Comparison of ENCODE assay signal across 8 mouse cellular contexts in the genomic region with DNA sequence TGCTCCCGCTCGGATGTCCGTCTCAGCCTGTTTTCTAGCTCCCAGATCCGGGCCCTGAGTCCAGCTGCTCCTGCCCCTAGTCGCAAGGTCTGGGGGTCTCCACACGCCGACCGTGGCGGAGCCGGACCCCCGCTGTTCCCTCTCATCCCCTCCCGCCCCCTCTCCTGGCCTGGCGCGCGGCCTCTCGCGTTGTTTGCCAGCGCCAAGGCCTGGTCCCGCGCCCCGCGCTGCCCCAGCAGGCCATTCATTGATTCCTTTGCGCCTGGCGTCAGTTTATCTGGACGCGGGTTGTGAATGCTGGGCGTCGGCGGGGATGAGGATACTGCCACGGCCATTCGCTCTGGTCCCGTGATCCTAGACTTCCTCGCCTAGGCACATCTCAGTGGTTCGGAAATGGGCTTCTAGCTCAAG. TPM values are rescaled to one million over a fixed set of nuclear protein-coding genes. Genes with fewer than 3 reads are reported as not detected.
DNase-seq lines count a peak whose midpoint lies in the region; ATAC-seq and TF ChIP-seq lines count a peak whose summit lies in the region.

No protein-coding gene starts in this region.

- H3K36me3 ChIP-seq in forebrain, embryonic 13.5 days (ENCODE audit: poor library complexity, severe bottlenecking): peaks cover 7% of the 10 kb centered on the region; the same call in 1 of the 2 replicates
- no peaks in the 10 kb centered on the region for H3K36me3 ChIP-seq in kidney, postnatal 0 days (ENCODE audit: insufficient read depth, low read length)
- H3K36me3 ChIP-seq in stomach, embryonic 15.5 days: no peaks in the 10 kb centered on the region

- peak overlapping the region; percentile 79 for H3K4me3 ChIP-seq in cerebellum, adult 2 months (replicated peaks; ENCODE audit: insufficient read depth, low read depth, low read length)
- peak overlapping the region; percentile 82 for H3K4me3 ChIP-seq in forebrain, embryonic 13.5 days
- peak overlapping the region; percentile 75 for H3K4me3 ChIP-seq in kidney, postnatal 0 days (replicated peaks; ENCODE audit: low read depth, low read length)
- H3K4me3 ChIP-seq in stomach, embryonic 15.5 days (replicated peaks): peak overlapping the region; percentile 81

- peak overlapping the region; percentile 95 for H3K9ac ChIP-seq in forebrain, embryonic 13.5 days
- peak overlapping the region; percentile 85 for H3K9ac ChIP-seq in kidney, postnatal 0 days (ENCODE audit: low read depth, low read length)
- H3K9ac ChIP-seq in stomach, embryonic 15.5 days: peak overlapping the region; percentile 90

- no peak for TF ChIP-seq POLR2A in cerebellum, adult 2 months (IDR thresholded peaks at IDR 0.05; ENCODE audit: borderline replicate concordance, insufficient read depth, low read length)

- H3K4me1 ChIP-seq in cerebellum, adult 2 months (ENCODE audit: control insufficient read depth, insufficient read depth, low read length): no peaks in the 10 kb centered on the region
- H3K4me1 ChIP-seq in forebrain, embryonic 13.5 days: peaks cover 36% of the 10 kb centered on the region
- H3K4me1 ChIP-seq in kidney, postnatal 0 days (replicated peaks; ENCODE audit: insufficient read depth, low read length): no peaks in the 10 kb centered on the region; the same call in 1 of the 2 replicates
- H3K4me1 ChIP-seq in stomach, embryonic 15.5 days: peaks cover 17% of the 10 kb centered on the region

- H3K4me2 ChIP-seq in forebrain, embryonic 13.5 days: peak overlapping the region; percentile 73
- peak overlapping the region; percentile 80 for H3K4me2 ChIP-seq in kidney, postnatal 0 days (ENCODE audit: low read length)
- H3K4me2 ChIP-seq in stomach, embryonic 15.5 days: peak overlapping the region; percentile 62

- no peak for DNase-seq in cerebellum, adult 2 months
- no peak for DNase-seq in cerebellum, adult 8-10 months
- peak; percentile 23 for DNase-seq in urinary bladder, postnatal 10 days (ENCODE audit: low spot score)
- DNase-seq in urinary bladder, adult 2 months (ENCODE audit: low spot score): no peak
- DNase-seq in kidney, postnatal 0 days (ENCODE audit: low spot score): peak; percentile 71

- ATAC-seq in forebrain, embryonic 13.5 days: no peak
- peak; percentile 42 for ATAC-seq in kidney, postnatal 0 days (replicated peaks; ENCODE audit: low FRiP score, low read depth)
- ATAC-seq in megakaryocyte progenitor cell, adult 5-6 weeks (replicated peaks; ENCODE audit: poor library complexity): peak; percentile 32
- peak; percentile 2; the same call in 1 of the 2 replicates for ATAC-seq in stomach, embryonic 15.5 days (ENCODE audit: insufficient read depth, low FRiP score, low read depth)

- H3K27ac ChIP-seq in cerebellum, adult 2 months (ENCODE audit: insufficient read depth, low read length): peak overlapping the region; percentile 3; the same call in 1 of the 2 replicates
- H3K27ac ChIP-seq in forebrain, embryonic 13.5 days: peak overlapping the region; percentile 86
- peak overlapping the region; percentile 95 for H3K27ac ChIP-seq in kidney, postnatal 0 days
- peak overlapping the region; percentile 94 for H3K27ac ChIP-seq in stomach, embryonic 15.5 days

- no peak for TF ChIP-seq CTCF in cerebellum, adult 2 months (IDR thresholded peaks at IDR 0.05; ENCODE audit: borderline replicate concordance, insufficient read depth, low read depth, low read length)
- no peak for TF ChIP-seq CTCF in kidney, postnatal 0 days (IDR thresholded peaks at IDR 0.05; ENCODE audit: low read depth)

- no peaks in the 10 kb centered on the region for H3K9me3 ChIP-seq in forebrain, embryonic 13.5 days (replicated peaks)
- no peaks in the 10 kb centered on the region for H3K9me3 ChIP-seq in kidney, postnatal 0 days (replicated peaks; ENCODE audit: low read length)
- H3K9me3 ChIP-seq in stomach, embryonic 15.5 days: no peaks in the 10 kb centered on the region

- WGBS in cerebellum, adult 2 months: under 1% methylated on average over 34 of the region's 34 CpGs
- WGBS in forebrain, embryonic 13.5 days: under 1% methylated on average over 34 of the region's 34 CpGs
- under 1% methylated on average over 33 of the region's 34 CpGs for WGBS in kidney, postnatal 0 days
- 0% methylated on average over 34 of the region's 34 CpGs for WGBS in stomach, embryonic 15.5 days

- H3K27me3 ChIP-seq in cerebellum, adult 2 months (ENCODE audit: control insufficient read depth, insufficient read depth, low read length): no peaks in the 10 kb centered on the region
- H3K27me3 ChIP-seq in forebrain, embryonic 13.5 days: no peaks in the 10 kb centered on the region
- no peaks in the 10 kb centered on the region for H3K27me3 ChIP-seq in kidney, postnatal 0 days (ENCODE audit: insufficient read depth, low read length)
- H3K27me3 ChIP-seq in stomach, embryonic 15.5 days (replicated peaks): no peaks in the 10 kb centered on the region

RNA-seq across cellular contexts. Expression of gene Cnot9, which starts 0.6 kb away (rescaled TPM):
- 28.4 and 28.5 TPM in 2 replicates for polyA plus RNA-seq in cerebellum, adult 2 months (2012; rRNA removed)
- 21.0 and 24.0 TPM in 2 replicates for polyA plus RNA-seq in urinary bladder, adult 2 months (2012; rRNA removed)
- 64.2 and 68.6 TPM in 2 replicates for polyA plus RNA-seq in forebrain, embryonic 13.5 days (2015; fragmentation: Nextera tagmentation; extraction: Ambion mirVana)
- 49.8 and 51.6 TPM in 2 replicates for polyA plus RNA-seq in kidney, postnatal 0 days (2015; fragmentation: Nextera tagmentation; extraction: Ambion mirVana)
- total RNA-seq in megakaryocyte progenitor cell, adult 5-6 weeks (2015): 58.9 and 65.3 TPM in 2 replicates
- total RNA-seq in megakaryocyte progenitor cell, adult 5-6 weeks (2017): 70.1 and 87.8 TPM in 2 replicates
- polyA plus RNA-seq in stomach, embryonic 15.5 days (2015; fragmentation: Nextera tagmentation; extraction: Ambion mirVana): 51.1 and 57.6 TPM in 2 replicates

RNA-seq across cellular contexts. Expression of gene Plcd4, which starts 36.2 kb away (rescaled TPM):
- polyA plus RNA-seq in cerebellum, adult 2 months (2012; rRNA removed): 28.1 and 29.0 TPM in 2 replicates
- polyA plus RNA-seq in urinary bladder, adult 2 months (2012; rRNA removed): 0.30 and 0.47 TPM in 2 replicates
- polyA plus RNA-seq in forebrain, embryonic 13.5 days (2015; fragmentation: Nextera tagmentation; extraction: Ambion mirVana): 1.6 and 1.9 TPM in 2 replicates
- 1.0 and 1.1 TPM in 2 replicates for polyA plus RNA-seq in kidney, postnatal 0 days (2015; fragmentation: Nextera tagmentation; extraction: Ambion mirVana)
- total RNA-seq in megakaryocyte progenitor cell, adult 5-6 weeks (2015): not detected in 2 replicates
- not detected in 2 replicates for total RNA-seq in megakaryocyte progenitor cell, adult 5-6 weeks (2017)
- 0.69 and 1.1 TPM in 2 replicates for polyA plus RNA-seq in stomach, embryonic 15.5 days (2015; fragmentation: Nextera tagmentation; extraction: Ambion mirVana)

RNA-seq across cellular contexts. Expression of gene Usp37, which starts 37.6 kb away (rescaled TPM):
- polyA plus RNA-seq in cerebellum, adult 2 months (2012; rRNA removed): 11.7 and 12.5 TPM in 2 replicates
- polyA plus RNA-seq in urinary bladder, adult 2 months (2012; rRNA removed): 5.8 and 6.5 TPM in 2 replicates
- polyA plus RNA-seq in forebrain, embryonic 13.5 days (2015; fragmentation: Nextera tagmentation; extraction: Ambion mirVana): 35.8 and 38.5 TPM in 2 replicates
- polyA plus RNA-seq in kidney, postnatal 0 days (2015; fragmentation: Nextera tagmentation; extraction: Ambion mirVana): 17.4 and 20.2 TPM in 2 replicates
- 27.7 and 29.5 TPM in 2 replicates for total RNA-seq in megakaryocyte progenitor cell, adult 5-6 weeks (2015)
- 30.5 and 42.6 TPM in 2 replicates for total RNA-seq in megakaryocyte progenitor cell, adult 5-6 weeks (2017)
- 24.1 and 26.6 TPM in 2 replicates for polyA plus RNA-seq in stomach, embryonic 15.5 days (2015; fragmentation: Nextera tagmentation; extraction: Ambion mirVana)

Comparison
In these comparisons a context has a peak if more than half of its experiments do, and no peak if none do; other contexts are left out.
1. DNase-seq: peak in urinary bladder, postnatal 10 days (single experiment) and kidney, postnatal 0 days (single experiment); none in cerebellum, adult 2 months (0 of 2), cerebellum, adult 8-10 months (single experiment) and urinary bladder, adult 2 months (single experiment).
2. H3K27ac ChIP-seq: peak in every context shown above with its lines; median percentile 95 in kidney, postnatal 0 days; 94 in stomach, embryonic 15.5 days; 86 in forebrain, embryonic 13.5 days; 3 in cerebellum, adult 2 months.
3. RNA of gene Plcd4, which starts 36.2 kb away (polyA plus RNA-seq): 28.1 to 29.0 TPM in cerebellum, adult 2 months; 1.6 to 1.9 TPM in forebrain, embryonic 13.5 days, 1.0 to 1.1 TPM in kidney, postnatal 0 days, 0.69 to 1.1 TPM in stomach, embryonic 15.5 days and 0.30 to 0.47 TPM in urinary bladder, adult 2 months; every median in the first group is over 10 times any median in the second.
4. Peak in every context shown above with its lines, with median percentiles within 50 percentile points of each other: H3K4me3 ChIP-seq, H3K4me2 ChIP-seq and H3K9ac ChIP-seq.